Mouse (Mus musculus) thymus, adult 2 months (tissue): ENCODE measurements around the gene Brinp1. TPM values are rescaled to one million over a fixed set of nuclear protein-coding genes. Genes with fewer than 3 reads are reported as not detected.

Experiments
- DNase-seq: peaks from one replicate; pipeline ENCODE4 v3.0.0; 2021
- H3K27ac ChIP-seq: fragments of 200-500 bp; 2 replicates; pipeline ENCODE4 v1.5.1; 2012; ENCODE audit warnings: low read length, control low read depth; ENCODE audit not compliant: control insufficient read depth, insufficient read depth
- H3K27me3 ChIP-seq: fragments of 200-500 bp; 2 replicates; pipeline ENCODE4 v1.6.1; 2012; ENCODE audit warnings: mild to moderate bottlenecking, low read length, moderate library complexity, mixed read lengths; ENCODE audit not compliant: control insufficient read depth, insufficient read depth
- H3K36me3 ChIP-seq: fragments of 200-500 bp; 2 replicates; pipeline ENCODE4 v1.6.1; 2012; ENCODE audit warnings: mild to moderate bottlenecking, low read length, moderate library complexity; ENCODE audit not compliant: control insufficient read depth, insufficient read depth
- H3K4me1 ChIP-seq: fragments of 200-500 bp; replicated peaks from 2 replicates; pipeline ENCODE4 v1.6.1; 2012; ENCODE audit warnings: low read length; ENCODE audit not compliant: control insufficient read depth, insufficient read depth
- H3K4me3 ChIP-seq: fragments of 200-500 bp; 2 replicates; pipeline ENCODE4 v1.5.1; 2012; ENCODE audit warnings: mild to moderate bottlenecking, low read length, control low read depth, moderate library complexity; ENCODE audit not compliant: control insufficient read depth, insufficient read depth
- CTCF ChIP-seq: fragments of 200-500 bp; IDR thresholded peaks from 2 replicates; pipeline ENCODE4 v1.5.1; 2012; ENCODE audit warnings: mild to moderate bottlenecking, control low read depth, low read length, moderate library complexity, borderline replicate concordance; ENCODE audit not compliant: control insufficient read depth, poor library complexity, insufficient read depth; ENCODE audit errors: extremely low read depth
- POLR2A ChIP-seq: fragments of 200-500 bp; IDR thresholded peaks from 2 replicates; pipeline ENCODE4 v1.6.1; 2012; ENCODE audit warnings: mild to moderate bottlenecking, low read length, control low read depth, moderate library complexity; ENCODE audit not compliant: control insufficient read depth, poor library complexity, insufficient read depth; ENCODE audit errors: extremely low read depth
- WGBS: fragments of 180-500 bp; shearing (Covaris S2); methylation state at CpG from one replicate; pipeline ENCODE4 v1.1.7; 2018; 5-methylcytosine and 5-hydroxymethylcytosine counted together
- polyA plus RNA-seq: library from polyadenylated mRNA; depleted of rRNA; stranded (reverse); fragments of >200 nt; gene quantifications from 2 replicates; pipeline ENCODE4 v1.2.3, GENCODE M21; 2012

The Brinp1 gene
- polyA plus RNA-seq, 1 experiment, result 0.26 TPM

GRCm38 (mm10) chr4:68720983-68721382, 233.2 kb downstream of the Brinp1 start:
- Histone ChIP-seq H3K4me1 (no peaks in the 10 kb centered on the region), H3K36me3 (no peaks in the 10 kb centered on the region), H3K4me3 (no peak overlapping the region), H3K27me3 (no peaks in the 10 kb centered on the region), H3K27ac (no peak overlapping the region)
- DNase-seq, result no peak
- TF ChIP-seq CTCF (no peak), POLR2A (no peak)
- 3% methylated on average over 1 of the region's 1 CpGs for WGBS
